Mouse (Mus musculus) cerebellum, postnatal 4 days (tissue): ENCODE measurements around the gene Prokr2.
A peak's percentile ranks its signal among the peaks of the same experiment; 100 is the strongest.
"Not testable (repeated sequence)": the region's sequence is repeated elsewhere in the genome, so short reads cannot be mapped to it uniquely, and the experiment has no call there.

ENCODE experiments used
- DNase-seq, 2 experiments: peaks; one replicate each; pipeline ENCODE4 v3.0.0; 2022; ENCODE audit warnings: low spot score in 2 of 2, mixed read lengths in 1 of 2

The Prokr2 gene

GRCm38 (mm10) chr2:132340350-132340749 lies 44.9 kb downstream of the Prokr2 start:
- no peak for DNase-seq

GRCm38 (mm10) chr2:132337202-132337601 lies 48.0 kb downstream of the Prokr2 start:
- DNase-seq = no peak

GRCm38 (mm10) chr2:132323541-132323940 lies 61.7 kb downstream of the Prokr2 start:
- no peak for DNase-seq

GRCm38 (mm10) chr2:132320516-132320915 lies 64.7 kb downstream of the Prokr2 start:
- no peak for DNase-seq

- DNase-seq = no peak
These were observed 68.1 kb downstream of the Prokr2 start for GRCm38 (mm10) chr2:132317178-132317577.

- peak; percentile 45 to 66 for DNase-seq
These were observed 69.0 kb downstream of the Prokr2 start for GRCm38 (mm10) chr2:132316041-132316808.

GRCm38 (mm10) chr2:132314057-132314456 lies 71.2 kb downstream of the Prokr2 start:
- DNase-seq = peak in 1 of 2 experiments; percentile 13

GRCm38 (mm10) chr2:132313568-132313967 lies 71.7 kb downstream of the Prokr2 start:
- DNase-seq = peak in 1 of 2 experiments; percentile 8

- peak in 1 of 2 experiments; percentile 14 for DNase-seq
These were observed 72.6 kb downstream of the Prokr2 start for GRCm38 (mm10) chr2:132312616-132313015.

- no peak for DNase-seq
These were observed 75.8 kb downstream of the Prokr2 start for GRCm38 (mm10) chr2:132309398-132309930.

GRCm38 (mm10) chr2:132308829-132309228 lies 76.4 kb downstream of the Prokr2 start:
- DNase-seq = peak in 1 of 2 experiments; percentile 11

- no peak for DNase-seq
These were observed 77.9 kb downstream of the Prokr2 start for GRCm38 (mm10) chr2:132307213-132307843.

GRCm38 (mm10) chr2:132305988-132306387 lies 79.3 kb downstream of the Prokr2 start:
- DNase-seq = no peak

- no peak for DNase-seq
These were observed 80.1 kb downstream of the Prokr2 start for GRCm38 (mm10) chr2:132305165-132305564.

- no peak for DNase-seq
These were observed 83.8 kb downstream of the Prokr2 start for GRCm38 (mm10) chr2:132301436-132301835.

- no peak for DNase-seq
These were observed 87.0 kb downstream of the Prokr2 start for GRCm38 (mm10) chr2:132298250-132298649.

GRCm38 (mm10) chr2:132293694-132294450 lies 91.4 kb downstream of the Prokr2 start:
- DNase-seq = no peak

GRCm38 (mm10) chr2:132292083-132292482 lies 93.2 kb downstream of the Prokr2 start:
- DNase-seq = no peak

- DNase-seq = no peak
These were observed 94.0 kb downstream of the Prokr2 start for GRCm38 (mm10) chr2:132291265-132291664.

GRCm38 (mm10) chr2:132290808-132291207 lies 94.4 kb downstream of the Prokr2 start:
- DNase-seq = no peak

GRCm38 (mm10) chr2:132289213-132289612 lies 96.0 kb downstream of the Prokr2 start:
- DNase-seq = not testable (repeated sequence)
